Mouse (Mus musculus): ENCODE results near the gene Gm20388.

The Gm20388 gene

GRCm38 (mm10) chr8:122527937-122528336 lies 2617.3 kb downstream of the Gm20388 start:
- no peak for DNase-seq (ENCODE audit: low spot score)

- DNase-seq (ENCODE audit: low spot score): no peak
These were observed 2618.5 kb downstream of the Gm20388 start for GRCm38 (mm10) chr8:122529159-122529558.

GRCm38 (mm10) chr8:122531312-122531711 lies 2620.7 kb downstream of the Gm20388 start:
- no peak for DNase-seq (ENCODE audit: low spot score)

- peak; percentile 62 for DNase-seq (ENCODE audit: low spot score)
These were observed 2626.4 kb downstream of the Gm20388 start for GRCm38 (mm10) chr8:122537033-122537432.

- no peak for DNase-seq (ENCODE audit: low spot score)
These were observed 2627.2 kb downstream of the Gm20388 start for GRCm38 (mm10) chr8:122537812-122538211.

- DNase-seq (ENCODE audit: low spot score): no peak
These were observed 2627.9 kb downstream of the Gm20388 start for GRCm38 (mm10) chr8:122538310-122539076.

- DNase-seq (ENCODE audit: low spot score): no peak
These were observed 2633.5 kb downstream of the Gm20388 start for GRCm38 (mm10) chr8:122544138-122544537.

GRCm38 (mm10) chr8:122546066-122546755 lies 2635.6 kb downstream of the Gm20388 start:
- no peak for DNase-seq (ENCODE audit: low spot score)

- DNase-seq (ENCODE audit: low spot score): no peak
These were observed 2636.3 kb downstream of the Gm20388 start for GRCm38 (mm10) chr8:122546811-122547453.

- DNase-seq (ENCODE audit: low spot score): no peak
These were observed 2637.2 kb downstream of the Gm20388 start for GRCm38 (mm10) chr8:122547815-122548214.

GRCm38 (mm10) chr8:122548331-122548730 lies 2637.7 kb downstream of the Gm20388 start:
- no peak for DNase-seq (ENCODE audit: low spot score)

GRCm38 (mm10) chr8:122548891-122549439 lies 2638.3 kb downstream of the Gm20388 start:
- DNase-seq (ENCODE audit: low spot score): no peak

- peak; percentile 47 for DNase-seq (ENCODE audit: low spot score)
These were observed 2639.8 kb downstream of the Gm20388 start for GRCm38 (mm10) chr8:122550234-122550994.

- DNase-seq (ENCODE audit: low spot score): no peak
These were observed 2640.3 kb downstream of the Gm20388 start for GRCm38 (mm10) chr8:122550995-122551264.

GRCm38 (mm10) chr8:122551265-122552051 lies 2640.8 kb downstream of the Gm20388 start, which contains the start of gene Piezo1:
Piezo1 (minus strand) TSS chr8:122551329.
- peak; percentile 96 for DNase-seq (ENCODE audit: low spot score)

- DNase-seq (ENCODE audit: low spot score): no peak
These were observed 2644.1 kb downstream of the Gm20388 start for GRCm38 (mm10) chr8:122554786-122555185.

GRCm38 (mm10) chr8:122556030-122557009 lies 2645.7 kb downstream of the Gm20388 start:
- DNase-seq (ENCODE audit: low spot score): no peak

GRCm38 (mm10) chr8:122557248-122558038 lies 2646.8 kb downstream of the Gm20388 start:
- DNase-seq (ENCODE audit: low spot score): no peak

Measured in urinary bladder, postnatal 25 days (tissue).